Mouse (Mus musculus) T-cell, adult 66 days (primary cell): ENCODE measurements around the gene Serpinb9c. TPM values are rescaled to one million over a fixed set of nuclear protein-coding genes. Genes with fewer than 3 reads are reported as not detected.

Source experiments
- total RNA-seq, 2 experiments: library from RNA; stranded (reverse); gene quantifications; 3 replicates in 1 of 2; 4 replicates in 1 of 2; pipeline ENCODE4 v1.2.4; 2023

Serpinb9c gene
- total RNA-seq = not detected

GRCm38 (mm10) chr13:33159642-33160041, at the start of gene Serpinb9c:
Serpinb9c (minus strand) TSS chr13:33159742.

GRCm38 (mm10) chr13:33192659-33193058, 33.1 kb upstream of the Serpinb9c start, which contains the start of gene Serpinb9d:
Serpinb9d (plus strand) TSS chr13:33192959.

Other genes starting within 250 kb of the Serpinb9c start
- gene Serpinb6b, start 194.5 kb downstream of the Serpinb9c start, total RNA-seq = 10 to 100 TPM; 11.0 to 14.7 TPM
- 10 to 100 TPM in 1 of 2 experiments, 1 to 10 TPM in 1; 8.4 to 11.2 TPM for gene Serpinb9, start 156.5 kb downstream of the Serpinb9c start, total RNA-seq
- under 1 TPM in 1 of 2 experiments, not detected in 1; 0.84 TPM for gene Serpinb9b, start 132.3 kb downstream of the Serpinb9c start, total RNA-seq
- gene Serpinb1b, start 81.2 kb downstream of the Serpinb9c start, total RNA-seq = not detected
- not detected for gene Serpinb9d, start 33.2 kb upstream of the Serpinb9c start, total RNA-seq
- not detected for gene Serpinb9e, start 89.9 kb upstream of the Serpinb9c start, total RNA-seq
- gene Serpinb9f, start 164.3 kb upstream of the Serpinb9c start, total RNA-seq = not detected
- gene Gm11397, start 236.0 kb upstream of the Serpinb9c start, total RNA-seq = not detected